Mouse (Mus musculus): ENCODE data around the gene Gm28048.

- TF ChIP-seq MYOG (IDR thresholded peaks at IDR 0.05; ENCODE audit: control insufficient read depth in 1 of 3, insufficient read depth in 1 of 3, insufficient read length in 2 of 3, low read depth in 2 of 3), result no peak
- no peak for TF ChIP-seq POLR2A (IDR thresholded peaks at IDR 0.05; ENCODE audit: insufficient read length, low read depth)
- TF ChIP-seq CEBPB (IDR thresholded peaks at IDR 0.05; ENCODE audit: insufficient read depth, poor library complexity, severe bottlenecking), result no peak
Measured at GRCm38 (mm10) chr11:23023155-23023554, 41.3 kb upstream of the Gm28048 start.
